Mouse (Mus musculus): ENCODE data around the gene Gm10260.

GRCm38 (mm10) chr13:97782063-97782462 is 21.6 kb upstream of the Gm10260 start:
- TF ChIP-seq CTCF (IDR thresholded peaks at IDR 0.05) (no peak), EP300 (IDR thresholded peaks at IDR 0.05; ENCODE audit: insufficient read depth, low read depth, low read length) (no peak), POLR2A (IDR thresholded peaks at IDR 0.05; ENCODE audit: insufficient read depth, low read depth, low read length) (no peak)
